Mouse (Mus musculus): Measurements from ENCODE around the gene Tmbim6. TPM values are rescaled to one million over a fixed set of nuclear protein-coding genes. Genes with fewer than 3 reads are reported as not detected.
"Not testable (repeated sequence)": the region's sequence is repeated elsewhere in the genome, so short reads cannot be mapped to it uniquely, and the experiment has no call there.

Gene Tmbim6
- polyA plus RNA-seq, 1 experiment, result 634 TPM

GRCm38 (mm10) chr15:99370259-99370691 is 22.4 kb upstream of the Tmbim6 start, which contains the start of gene Fmnl3:
TSS of gene Fmnl3 (minus strand) at chr15:99370482.
- H3K4me1 ChIP-seq (ENCODE audit: control insufficient read depth, insufficient read depth, insufficient read length, low read length), result peaks cover 2% of the 10 kb centered on the region; the same call in 1 of the 2 replicates
- H3K27ac ChIP-seq (replicated peaks; ENCODE audit: low read depth, low read length), result peak within 1 kb of the TSS; percentile 95
- peak within 1 kb of the TSS; percentile 91 for H3K4me3 ChIP-seq (ENCODE audit: insufficient read depth, low read depth, low read length)

GRCm38 (mm10) chr15:99371526-99372340 is 20.9 kb upstream of the Tmbim6 start:
- no peak overlapping the region for H3K4me3 ChIP-seq (ENCODE audit: insufficient read depth, low read depth, low read length)

GRCm38 (mm10) chr15:99372761-99373160 is 19.9 kb upstream of the Tmbim6 start:
- no peak overlapping the region for H3K4me3 ChIP-seq (ENCODE audit: insufficient read depth, low read depth, low read length)
- H3K4me1 ChIP-seq (ENCODE audit: control insufficient read depth, insufficient read depth, insufficient read length, low read length), result no peaks in the 10 kb centered on the region
- H3K27ac ChIP-seq (replicated peaks; ENCODE audit: low read depth, low read length), result no peak overlapping the region

More at GRCm38 (mm10) chr15:99371526-99372340, 20.9 kb upstream of the Tmbim6 start:
- Histone ChIP-seq H3K4me1 (ENCODE audit: control insufficient read depth, insufficient read depth, insufficient read length, low read length) (no peaks in the 10 kb centered on the region), H3K27ac (replicated peaks; ENCODE audit: low read depth, low read length) (no peak overlapping the region)

GRCm38 (mm10) chr15:99375036-99375435 is 17.6 kb upstream of the Tmbim6 start:
- no peak overlapping the region for H3K4me3 ChIP-seq (ENCODE audit: insufficient read depth, low read depth, low read length)
- H3K27ac ChIP-seq (replicated peaks; ENCODE audit: low read depth, low read length), result no peak overlapping the region
- no peaks in the 10 kb centered on the region for H3K4me1 ChIP-seq (ENCODE audit: control insufficient read depth, insufficient read depth, insufficient read length, low read length)

GRCm38 (mm10) chr15:99375581-99375980 is 17.1 kb upstream of the Tmbim6 start:
- no peak overlapping the region for H3K27ac ChIP-seq (replicated peaks; ENCODE audit: low read depth, low read length)
- H3K4me3 ChIP-seq (ENCODE audit: insufficient read depth, low read depth, low read length), result no peak overlapping the region
- no peaks in the 10 kb centered on the region for H3K4me1 ChIP-seq (ENCODE audit: control insufficient read depth, insufficient read depth, insufficient read length, low read length)

GRCm38 (mm10) chr15:99376240-99376639 is 16.4 kb upstream of the Tmbim6 start:
- Histone ChIP-seq H3K4me3 (ENCODE audit: insufficient read depth, low read depth, low read length) (no peak overlapping the region), H3K4me1 (ENCODE audit: control insufficient read depth, insufficient read depth, insufficient read length, low read length) (no peaks in the 10 kb centered on the region), H3K27ac (replicated peaks; ENCODE audit: low read depth, low read length) (no peak overlapping the region)

- no peak overlapping the region for H3K27ac ChIP-seq (replicated peaks; ENCODE audit: low read depth, low read length)
- H3K4me3 ChIP-seq (ENCODE audit: insufficient read depth, low read depth, low read length), result no peak overlapping the region
- no peaks in the 10 kb centered on the region for H3K4me1 ChIP-seq (ENCODE audit: control insufficient read depth, insufficient read depth, insufficient read length, low read length)
Observed at GRCm38 (mm10) chr15:99382893-99383292, 9.8 kb upstream of the Tmbim6 start.

GRCm38 (mm10) chr15:99384071-99384470 is 8.6 kb upstream of the Tmbim6 start:
- no peaks in the 10 kb centered on the region for H3K4me1 ChIP-seq (ENCODE audit: control insufficient read depth, insufficient read depth, insufficient read length, low read length)
- H3K4me3 ChIP-seq (ENCODE audit: insufficient read depth, low read depth, low read length), result no peak overlapping the region
- no peak overlapping the region for H3K27ac ChIP-seq (replicated peaks; ENCODE audit: low read depth, low read length)

GRCm38 (mm10) chr15:99386110-99386509 is 6.6 kb upstream of the Tmbim6 start:
- H3K4me3 ChIP-seq (ENCODE audit: insufficient read depth, low read depth, low read length); H3K27ac ChIP-seq (replicated peaks; ENCODE audit: low read depth, low read length); H3K4me1 ChIP-seq (ENCODE audit: control insufficient read depth, insufficient read depth, insufficient read length, low read length): not testable (repeated sequence)

GRCm38 (mm10) chr15:99386796-99387195 is 5.9 kb upstream of the Tmbim6 start:
- Histone ChIP-seq H3K4me3 (ENCODE audit: insufficient read depth, low read depth, low read length) (no peak overlapping the region), H3K4me1 (ENCODE audit: control insufficient read depth, insufficient read depth, insufficient read length, low read length) (no peaks in the 10 kb centered on the region), H3K27ac (replicated peaks; ENCODE audit: low read depth, low read length) (no peak overlapping the region)

GRCm38 (mm10) chr15:99387976-99388375 is 4.7 kb upstream of the Tmbim6 start:
- H3K27ac ChIP-seq (replicated peaks; ENCODE audit: low read depth, low read length), result no peak overlapping the region
- no peak overlapping the region for H3K4me3 ChIP-seq (ENCODE audit: insufficient read depth, low read depth, low read length)
- no peaks in the 10 kb centered on the region for H3K4me1 ChIP-seq (ENCODE audit: control insufficient read depth, insufficient read depth, insufficient read length, low read length)

GRCm38 (mm10) chr15:99390472-99391401 is 1.9 kb upstream of the Tmbim6 start:
- Histone ChIP-seq H3K4me3 (ENCODE audit: insufficient read depth, low read depth, low read length) (no peak overlapping the region), H3K27ac (replicated peaks; ENCODE audit: low read depth, low read length) (no peak overlapping the region), H3K4me1 (ENCODE audit: control insufficient read depth, insufficient read depth, insufficient read length, low read length) (0 out of 2 replicates have a peak, but pooled peaks cover 2% of the 10 kb centered on the region)

- Histone ChIP-seq H3K4me1 (ENCODE audit: control insufficient read depth, insufficient read depth, insufficient read length, low read length) (peaks cover 11% of the 10 kb centered on the region), H3K27ac (replicated peaks; ENCODE audit: low read depth, low read length) (peak overlapping the region; percentile 62), H3K4me3 (ENCODE audit: insufficient read depth, low read depth, low read length) (peak overlapping the region; percentile 49)
Observed at GRCm38 (mm10) chr15:99391975-99392374, 707 bp upstream of the Tmbim6 start.

GRCm38 (mm10) chr15:99393386-99394252 is 937 bp downstream of the Tmbim6 start:
- Histone ChIP-seq H3K4me1 (ENCODE audit: control insufficient read depth, insufficient read depth, insufficient read length, low read length) (peaks cover 17% of the 10 kb centered on the region), H3K4me3 (ENCODE audit: insufficient read depth, low read depth, low read length) (peak overlapping the region; percentile 68), H3K27ac (replicated peaks; ENCODE audit: low read depth, low read length) (peak overlapping the region; percentile 88)
